Mouse (Mus musculus): ENCODE measurements around the gene 4930467E23Rik. TPM values are rescaled to one million over a fixed set of nuclear protein-coding genes. Genes with fewer than 3 reads are reported as not detected.
"Not testable (repeated sequence)": the region's sequence is repeated elsewhere in the genome, so short reads cannot be mapped to it uniquely, and the experiment has no call there.

The 4930467E23Rik gene
- polyA plus RNA-seq, 1 experiment from 2014 or later = not detected

DNA sequence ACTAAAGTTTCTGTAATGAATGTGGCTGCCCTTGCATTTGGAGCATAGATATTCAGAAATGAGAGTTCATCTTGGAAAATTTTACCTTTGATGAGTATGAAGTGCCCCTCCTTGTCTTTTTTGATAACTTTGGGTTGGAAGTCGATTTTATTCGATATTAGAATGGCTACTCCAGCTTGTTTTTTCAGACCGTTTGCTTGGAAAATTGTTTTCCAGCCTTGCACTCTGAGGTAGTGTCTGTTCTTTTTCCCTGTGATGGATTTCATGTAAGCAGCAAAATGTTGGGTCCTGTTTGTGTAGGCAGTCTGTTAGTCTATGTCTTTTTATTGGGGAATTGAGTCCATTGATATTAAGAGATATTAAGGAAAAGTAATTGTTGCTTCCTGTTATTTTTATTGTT is 14.1 kb upstream of the 4930467E23Rik start:
- 82% methylated on average over 2 of the region's 3 CpGs for WGBS

DNA sequence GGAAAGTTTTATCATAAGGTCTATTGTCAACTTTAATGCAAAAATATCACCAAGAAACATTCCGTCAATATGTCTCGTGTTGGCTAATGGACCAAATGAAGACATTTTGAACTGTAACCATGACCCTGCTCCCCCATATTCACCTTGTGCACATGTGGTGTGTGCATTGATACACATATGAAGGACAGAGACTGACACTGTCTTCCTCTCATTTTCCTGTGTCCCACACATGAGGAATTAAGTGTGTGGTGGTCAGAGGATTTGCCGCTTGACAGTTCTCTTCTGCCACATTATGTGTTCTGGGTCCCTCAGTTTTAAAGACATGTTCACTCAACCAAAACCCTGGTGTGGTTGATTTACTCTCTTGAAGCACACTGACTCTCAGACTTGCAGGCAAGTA is 11.5 kb upstream of the 4930467E23Rik start:
- not testable (repeated sequence) for ATAC-seq (ENCODE audit: insufficient number of reproducible peaks, insufficient read depth, low FRiP score, low read depth); H3K9me3 ChIP-seq (ENCODE audit: control insufficient read depth, low read depth, low read length)

More for the DNA sequence above, 14.1 kb upstream of the 4930467E23Rik start:
- not testable (repeated sequence) for ATAC-seq (ENCODE audit: insufficient number of reproducible peaks, insufficient read depth, low FRiP score, low read depth); H3K27me3 ChIP-seq (ENCODE audit: control insufficient read depth, insufficient read depth, low read length); H3K4me3 ChIP-seq (ENCODE audit: low read depth, low read length); H3K36me3 ChIP-seq (ENCODE audit: control insufficient read depth, insufficient read depth, low read length); H3K27ac ChIP-seq (ENCODE audit: low read length); H3K9me3 ChIP-seq (ENCODE audit: control insufficient read depth, low read depth, low read length); H3K4me2 ChIP-seq (replicated peaks; ENCODE audit: low read depth, low read length); H3K9ac ChIP-seq (replicated peaks; ENCODE audit: low read depth, low read length); H3K4me1 ChIP-seq (ENCODE audit: control insufficient read depth, insufficient read depth, low read length)

DNA sequence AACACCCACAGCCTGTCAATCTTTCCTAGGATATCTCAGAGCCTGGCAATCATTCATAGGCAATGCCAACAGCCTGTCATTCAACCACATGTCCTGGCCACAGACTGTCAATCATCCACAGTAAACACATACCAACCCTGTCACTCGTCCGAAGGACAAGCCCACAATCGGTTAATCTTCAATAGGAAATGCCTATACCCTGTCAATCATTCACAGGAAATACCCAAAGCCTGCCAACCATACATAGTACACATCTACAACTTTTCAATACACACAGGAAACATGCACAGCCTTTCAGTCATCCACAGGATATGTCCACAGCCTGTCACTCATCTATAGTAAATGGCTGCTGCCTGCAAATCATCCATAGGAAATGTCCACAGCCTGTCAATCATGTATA is 9.9 kb upstream of the 4930467E23Rik start:
- not testable (repeated sequence) for H3K4me2 ChIP-seq (replicated peaks; ENCODE audit: low read depth, low read length); H3K4me1 ChIP-seq (ENCODE audit: control insufficient read depth, insufficient read depth, low read length); H3K36me3 ChIP-seq (ENCODE audit: control insufficient read depth, insufficient read depth, low read length); ATAC-seq (ENCODE audit: insufficient number of reproducible peaks, insufficient read depth, low FRiP score, low read depth); H3K9ac ChIP-seq (replicated peaks; ENCODE audit: low read depth, low read length); H3K27me3 ChIP-seq (ENCODE audit: control insufficient read depth, insufficient read depth, low read length); H3K27ac ChIP-seq (ENCODE audit: low read length); H3K9me3 ChIP-seq (ENCODE audit: control insufficient read depth, low read depth, low read length); H3K4me3 ChIP-seq (ENCODE audit: low read depth, low read length)
- WGBS = 55% methylated on average over 3 of the region's 3 CpGs

More for the DNA sequence above, 11.5 kb upstream of the 4930467E23Rik start:
- not testable (repeated sequence) for H3K27me3 ChIP-seq (ENCODE audit: control insufficient read depth, insufficient read depth, low read length); H3K4me3 ChIP-seq (ENCODE audit: low read depth, low read length); H3K36me3 ChIP-seq (ENCODE audit: control insufficient read depth, insufficient read depth, low read length); H3K27ac ChIP-seq (ENCODE audit: low read length); H3K9ac ChIP-seq (replicated peaks; ENCODE audit: low read depth, low read length); H3K4me2 ChIP-seq (replicated peaks; ENCODE audit: low read depth, low read length); H3K4me1 ChIP-seq (ENCODE audit: control insufficient read depth, insufficient read depth, low read length)
- WGBS = 94% methylated on average over 3 of the region's 3 CpGs

DNA sequence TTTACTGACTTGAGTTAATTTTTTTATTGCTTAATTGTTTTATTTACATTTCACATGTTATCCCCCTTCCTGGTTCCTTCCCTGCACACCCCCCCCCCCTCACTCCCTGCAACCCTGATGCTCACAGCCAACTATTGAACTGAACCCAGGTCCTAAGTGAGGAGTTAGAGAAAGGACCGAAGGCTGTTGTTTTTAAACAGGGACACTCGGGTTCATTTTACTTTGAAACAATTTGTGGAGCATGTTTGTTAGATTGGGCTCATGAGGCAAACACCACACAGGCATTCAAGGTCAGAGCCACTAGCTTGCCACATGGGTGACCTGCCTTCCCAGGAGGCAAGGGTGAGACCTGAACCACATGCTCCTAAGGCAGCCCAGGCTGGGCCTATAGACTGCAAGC is 4.5 kb upstream of the 4930467E23Rik start:
- ATAC-seq (ENCODE audit: insufficient number of reproducible peaks, insufficient read depth, low FRiP score, low read depth); H3K27me3 ChIP-seq (ENCODE audit: control insufficient read depth, insufficient read depth, low read length); H3K36me3 ChIP-seq (ENCODE audit: control insufficient read depth, insufficient read depth, low read length): not testable (repeated sequence)

DNA sequence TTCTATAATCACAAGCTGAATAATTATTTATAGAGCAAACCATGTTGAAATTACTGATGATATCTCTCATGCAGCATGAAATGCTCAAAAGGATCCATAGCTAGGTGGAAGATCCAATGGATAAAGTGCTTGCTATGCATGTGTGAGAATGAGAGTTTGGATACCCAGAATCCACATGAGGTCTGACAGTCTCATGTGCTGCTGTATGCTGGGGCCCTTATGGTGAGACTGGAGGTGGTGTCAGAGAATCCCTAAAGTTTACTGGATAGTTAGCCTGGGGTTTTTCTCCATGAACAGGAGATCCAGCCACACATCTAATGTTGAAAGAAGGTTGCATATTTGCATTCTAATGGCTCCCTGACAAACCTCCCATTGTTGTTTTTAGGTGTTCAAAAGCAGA is 22.4 kb downstream of the 4930467E23Rik start:
- not testable (repeated sequence) for H3K4me3 ChIP-seq (ENCODE audit: low read depth, low read length); H3K36me3 ChIP-seq (ENCODE audit: control insufficient read depth, insufficient read depth, low read length); H3K4me1 ChIP-seq (ENCODE audit: control insufficient read depth, insufficient read depth, low read length); H3K9ac ChIP-seq (replicated peaks; ENCODE audit: low read depth, low read length); H3K9me3 ChIP-seq (ENCODE audit: control insufficient read depth, low read depth, low read length); ATAC-seq (ENCODE audit: insufficient number of reproducible peaks, insufficient read depth, low FRiP score, low read depth); H3K4me2 ChIP-seq (replicated peaks; ENCODE audit: low read depth, low read length); H3K27ac ChIP-seq (ENCODE audit: low read length); H3K27me3 ChIP-seq (ENCODE audit: control insufficient read depth, insufficient read depth, low read length)

More for the DNA sequence above, 4.5 kb upstream of the 4930467E23Rik start:
- not testable (repeated sequence) for H3K4me3 ChIP-seq (ENCODE audit: low read depth, low read length); H3K4me1 ChIP-seq (ENCODE audit: control insufficient read depth, insufficient read depth, low read length); H3K9ac ChIP-seq (replicated peaks; ENCODE audit: low read depth, low read length); H3K27ac ChIP-seq (ENCODE audit: low read length); H3K4me2 ChIP-seq (replicated peaks; ENCODE audit: low read depth, low read length); H3K9me3 ChIP-seq (ENCODE audit: control insufficient read depth, low read depth, low read length)
- WGBS = 60% methylated on average over 2 of the region's 2 CpGs

DNA sequence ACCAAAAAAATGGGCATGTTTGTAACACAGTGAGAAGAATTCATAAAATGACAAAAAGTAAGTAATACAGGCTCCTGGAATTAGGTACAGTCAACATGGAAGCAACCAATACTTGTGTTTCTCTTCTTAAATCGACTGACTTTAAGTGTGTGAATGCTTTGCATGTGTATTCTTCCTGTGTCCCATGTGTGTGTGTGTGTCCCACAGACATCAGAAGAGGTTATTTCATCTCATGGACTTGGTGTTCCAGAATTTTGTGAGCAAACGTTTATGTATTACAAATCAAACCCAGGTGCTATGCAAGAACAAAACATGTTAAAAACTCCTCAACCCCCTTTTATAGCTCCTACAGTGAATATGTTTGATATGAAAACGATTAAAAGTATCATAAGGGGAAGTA is 24.8 kb downstream of the 4930467E23Rik start:
- not testable (repeated sequence) for H3K9ac ChIP-seq (replicated peaks; ENCODE audit: low read depth, low read length); H3K9me3 ChIP-seq (ENCODE audit: control insufficient read depth, low read depth, low read length); ATAC-seq (ENCODE audit: insufficient number of reproducible peaks, insufficient read depth, low FRiP score, low read depth); H3K4me2 ChIP-seq (replicated peaks; ENCODE audit: low read depth, low read length); H3K4me1 ChIP-seq (ENCODE audit: control insufficient read depth, insufficient read depth, low read length); H3K27me3 ChIP-seq (ENCODE audit: control insufficient read depth, insufficient read depth, low read length); H3K4me3 ChIP-seq (ENCODE audit: low read depth, low read length); H3K27ac ChIP-seq (ENCODE audit: low read length); H3K36me3 ChIP-seq (ENCODE audit: control insufficient read depth, insufficient read depth, low read length)
- 67% methylated on average over 2 of the region's 3 CpGs for WGBS

DNA sequence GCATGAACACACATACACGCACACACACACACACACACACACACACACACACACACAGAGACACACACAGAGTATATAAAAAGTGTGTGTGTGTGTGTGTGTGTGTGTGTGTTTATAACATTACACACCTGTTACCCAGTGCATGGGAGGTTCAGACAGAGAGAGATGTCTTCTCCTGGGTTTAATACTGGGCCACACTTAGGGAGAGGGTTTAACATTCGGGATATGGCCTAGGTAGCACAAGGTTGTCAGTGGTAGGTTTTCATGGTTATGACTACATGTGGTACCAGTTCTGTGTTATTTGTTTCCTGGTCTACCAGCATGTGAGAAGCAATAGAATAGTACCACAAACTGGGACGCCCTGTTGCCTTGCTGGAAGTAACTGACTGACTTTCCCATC is 25.6 kb downstream of the 4930467E23Rik start:
- WGBS = 84% methylated on average over 3 of the region's 3 CpGs
- H3K4me2 ChIP-seq (replicated peaks; ENCODE audit: low read depth, low read length); H3K9ac ChIP-seq (replicated peaks; ENCODE audit: low read depth, low read length); H3K4me1 ChIP-seq (ENCODE audit: control insufficient read depth, insufficient read depth, low read length); H3K27ac ChIP-seq (ENCODE audit: low read length); H3K36me3 ChIP-seq (ENCODE audit: control insufficient read depth, insufficient read depth, low read length); ATAC-seq (ENCODE audit: insufficient number of reproducible peaks, insufficient read depth, low FRiP score, low read depth); H3K4me3 ChIP-seq (ENCODE audit: low read depth, low read length); H3K27me3 ChIP-seq (ENCODE audit: control insufficient read depth, insufficient read depth, low read length); H3K9me3 ChIP-seq (ENCODE audit: control insufficient read depth, low read depth, low read length): not testable (repeated sequence)

DNA sequence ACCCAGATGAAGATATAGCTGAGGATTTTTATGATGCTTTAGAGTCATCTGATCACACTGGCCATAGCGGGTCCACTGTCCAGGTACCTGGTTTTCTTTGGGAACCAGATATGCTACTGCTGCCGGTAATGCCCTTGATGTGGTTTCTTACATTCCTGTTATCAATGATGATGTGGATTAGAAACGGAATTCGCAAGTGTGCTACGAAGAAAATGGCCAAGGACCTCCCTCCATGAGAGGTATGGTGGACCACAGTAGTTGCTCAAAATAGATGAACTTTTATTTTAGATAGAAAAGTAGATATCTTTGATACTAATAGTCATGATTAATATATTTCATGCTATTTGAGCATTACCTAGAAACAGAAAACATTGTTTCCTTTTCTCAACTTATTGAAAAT is 32.3 kb downstream of the 4930467E23Rik start:
- H3K4me1 ChIP-seq (ENCODE audit: control insufficient read depth, insufficient read depth, low read length); H3K4me2 ChIP-seq (replicated peaks; ENCODE audit: low read depth, low read length); H3K36me3 ChIP-seq (ENCODE audit: control insufficient read depth, insufficient read depth, low read length); H3K27me3 ChIP-seq (ENCODE audit: control insufficient read depth, insufficient read depth, low read length); H3K9me3 ChIP-seq (ENCODE audit: control insufficient read depth, low read depth, low read length); H3K27ac ChIP-seq (ENCODE audit: low read length); ATAC-seq (ENCODE audit: insufficient number of reproducible peaks, insufficient read depth, low FRiP score, low read depth); H3K4me3 ChIP-seq (ENCODE audit: low read depth, low read length); H3K9ac ChIP-seq (replicated peaks; ENCODE audit: low read depth, low read length): not testable (repeated sequence)
- WGBS = 85% methylated on average over 5 of the region's 5 CpGs

DNA sequence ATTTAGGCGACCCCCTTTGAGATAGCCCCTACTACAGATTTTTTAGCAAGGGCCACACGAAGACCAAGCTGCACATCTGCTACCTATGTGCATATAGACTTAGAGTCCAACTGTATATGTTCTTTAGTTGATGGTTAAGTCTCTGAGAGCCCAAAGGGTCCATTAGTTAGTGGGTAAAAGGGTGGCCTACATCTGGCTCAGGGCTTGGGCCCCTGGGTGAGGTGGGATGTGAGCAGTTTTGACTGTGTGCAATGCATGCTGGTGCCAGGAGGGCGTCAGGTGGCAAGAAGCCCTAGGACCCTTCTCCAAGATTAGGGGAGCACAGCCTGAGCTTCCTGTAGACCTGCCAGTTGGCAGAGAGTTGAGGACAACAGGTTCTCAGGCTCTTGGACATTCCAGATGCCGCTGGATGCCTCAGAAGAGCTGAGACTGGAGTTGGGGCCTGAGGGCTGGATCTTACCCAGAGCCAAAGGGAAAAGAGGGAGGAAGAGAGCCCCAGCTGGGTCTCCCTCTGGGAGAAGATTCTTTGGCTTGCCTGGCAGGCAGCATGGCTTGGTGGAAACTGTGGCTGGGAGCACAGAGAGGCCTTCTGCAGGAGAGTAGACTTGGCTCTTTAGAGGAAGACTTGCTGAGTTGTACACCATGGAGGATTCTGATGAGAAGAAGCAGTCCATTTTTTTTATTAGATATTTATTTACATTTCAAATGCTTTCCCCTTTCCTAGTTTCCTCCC is 33.6 kb downstream of the 4930467E23Rik start:
- H3K9ac ChIP-seq (replicated peaks; ENCODE audit: low read depth, low read length); H3K9me3 ChIP-seq (ENCODE audit: control insufficient read depth, low read depth, low read length); H3K4me2 ChIP-seq (replicated peaks; ENCODE audit: low read depth, low read length); ATAC-seq (ENCODE audit: insufficient number of reproducible peaks, insufficient read depth, low FRiP score, low read depth); H3K27ac ChIP-seq (ENCODE audit: low read length); H3K27me3 ChIP-seq (ENCODE audit: control insufficient read depth, insufficient read depth, low read length); H3K36me3 ChIP-seq (ENCODE audit: control insufficient read depth, insufficient read depth, low read length); H3K4me1 ChIP-seq (ENCODE audit: control insufficient read depth, insufficient read depth, low read length); H3K4me3 ChIP-seq (ENCODE audit: low read depth, low read length): not testable (repeated sequence)
- WGBS = 66% methylated on average over 4 of the region's 4 CpGs
